Mouse (Mus musculus): ENCODE measurements at regions not wholly inside any gene's neighbourhood (a gene's known extent, or its start where the extent isn't known, plus 50 kb on each side); places are given as distances from the start of the nearest gene placed in this dataset.

DNA sequence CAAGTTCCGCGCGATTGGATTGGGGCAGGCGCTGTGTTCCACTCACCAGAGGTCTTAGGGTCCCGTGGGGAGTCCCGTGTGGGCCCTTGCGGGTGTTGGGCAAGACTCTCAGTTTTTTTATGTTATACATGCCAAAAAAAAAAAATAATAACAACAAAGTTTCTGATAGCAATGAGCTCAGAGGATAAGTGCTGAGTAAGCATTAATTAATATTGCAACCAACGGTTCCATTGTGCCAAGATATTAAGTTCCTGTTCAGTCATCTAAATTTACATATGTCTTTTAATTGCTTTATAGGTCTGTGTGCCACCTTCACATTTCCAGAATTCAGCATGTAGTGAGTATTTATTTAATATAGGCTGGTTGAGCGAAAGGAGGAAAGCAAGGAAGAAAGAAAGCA is 77.5 kb upstream of the Dmac1 start:
- Histone ChIP-seq H3K4me2 (no peak overlapping the region), H3K9ac (ENCODE audit: low read length) (no peak overlapping the region), H3K27me3 (ENCODE audit: control insufficient read depth, insufficient read depth, low read length) (no peaks in the 10 kb centered on the region), H3K9me3 (ENCODE audit: control insufficient read depth, low read length) (no peaks in the 10 kb centered on the region), H3K4me1 (ENCODE audit: control insufficient read depth, insufficient read depth, low read length) (no peaks in the 10 kb centered on the region), H3K27ac (ENCODE audit: low read depth, low read length) (no peak overlapping the region), H3K4me3 (ENCODE audit: low read depth, low read length) (no peak overlapping the region), H3K36me3 (ENCODE audit: control insufficient read depth, insufficient read depth, low read length) (no peaks in the 10 kb centered on the region)
- ATAC-seq (ENCODE audit: low FRiP score) (no peak), DNase-seq (ENCODE audit: low spot score, missing footprints) (no peak)
- 93% methylated on average over 5 of the region's 9 CpGs for WGBS

DNA sequence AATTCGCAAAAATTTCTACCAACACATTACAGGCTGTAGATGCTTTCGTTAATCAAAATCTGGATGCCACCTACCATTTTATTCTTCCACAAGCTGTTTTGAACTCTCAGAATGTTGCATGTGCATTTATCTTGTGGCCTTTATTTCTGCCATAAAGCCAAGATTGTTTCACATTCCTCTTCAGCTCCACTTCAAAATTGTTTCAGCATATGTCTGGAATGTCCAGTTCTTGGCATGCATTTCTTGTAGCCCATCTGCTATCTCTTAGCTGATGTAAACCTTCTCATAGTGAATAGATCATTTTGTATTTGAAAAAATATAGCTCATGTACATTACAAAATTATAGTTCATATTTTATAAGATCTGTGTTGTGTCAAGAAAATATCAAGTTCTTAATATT is 56.4 kb upstream of the Dmac1 start:
- H3K9me3 ChIP-seq (ENCODE audit: control insufficient read depth, low read length) = no peaks in the 10 kb centered on the region
- H3K4me2 ChIP-seq = no peak overlapping the region
- WGBS = 92% methylated on average over 2 of the region's 2 CpGs
- no peak overlapping the region for H3K27ac ChIP-seq (ENCODE audit: low read depth, low read length)
- DNase-seq (ENCODE audit: low spot score, missing footprints) (no peak), ATAC-seq (ENCODE audit: low FRiP score) (no peak)
- no peak overlapping the region for H3K9ac ChIP-seq (ENCODE audit: low read length)
- H3K4me1 ChIP-seq (ENCODE audit: control insufficient read depth, insufficient read depth, low read length) = no peaks in the 10 kb centered on the region
- H3K27me3 ChIP-seq (ENCODE audit: control insufficient read depth, insufficient read depth, low read length) = no peaks in the 10 kb centered on the region
- H3K4me3 ChIP-seq (ENCODE audit: low read depth, low read length) = no peak overlapping the region
- no peaks in the 10 kb centered on the region for H3K36me3 ChIP-seq (ENCODE audit: control insufficient read depth, insufficient read depth, low read length)

GRCm38 (mm10) chr4:75332791-75333190 is 54.7 kb upstream of the Dmac1 start:
- H3K4me3 ChIP-seq (ENCODE audit: low read depth, low read length) = no peak overlapping the region
- H3K27me3 ChIP-seq (ENCODE audit: control insufficient read depth, insufficient read depth, low read length) = no peaks in the 10 kb centered on the region
- no peak overlapping the region for H3K9ac ChIP-seq (ENCODE audit: low read length)
- H3K9me3 ChIP-seq (ENCODE audit: control insufficient read depth, low read length) = no peaks in the 10 kb centered on the region
- ATAC-seq (ENCODE audit: low FRiP score) = no peak
- 82% methylated on average over 5 of the region's 5 CpGs for WGBS
- H3K36me3 ChIP-seq (ENCODE audit: control insufficient read depth, insufficient read depth, low read length) = no peaks in the 10 kb centered on the region
- no peak for DNase-seq (ENCODE audit: low spot score, missing footprints)
- no peak overlapping the region for H3K27ac ChIP-seq (ENCODE audit: low read depth, low read length)
- H3K4me1 ChIP-seq (ENCODE audit: control insufficient read depth, insufficient read depth, low read length) = no peaks in the 10 kb centered on the region
- no peak overlapping the region for H3K4me2 ChIP-seq

DNA sequence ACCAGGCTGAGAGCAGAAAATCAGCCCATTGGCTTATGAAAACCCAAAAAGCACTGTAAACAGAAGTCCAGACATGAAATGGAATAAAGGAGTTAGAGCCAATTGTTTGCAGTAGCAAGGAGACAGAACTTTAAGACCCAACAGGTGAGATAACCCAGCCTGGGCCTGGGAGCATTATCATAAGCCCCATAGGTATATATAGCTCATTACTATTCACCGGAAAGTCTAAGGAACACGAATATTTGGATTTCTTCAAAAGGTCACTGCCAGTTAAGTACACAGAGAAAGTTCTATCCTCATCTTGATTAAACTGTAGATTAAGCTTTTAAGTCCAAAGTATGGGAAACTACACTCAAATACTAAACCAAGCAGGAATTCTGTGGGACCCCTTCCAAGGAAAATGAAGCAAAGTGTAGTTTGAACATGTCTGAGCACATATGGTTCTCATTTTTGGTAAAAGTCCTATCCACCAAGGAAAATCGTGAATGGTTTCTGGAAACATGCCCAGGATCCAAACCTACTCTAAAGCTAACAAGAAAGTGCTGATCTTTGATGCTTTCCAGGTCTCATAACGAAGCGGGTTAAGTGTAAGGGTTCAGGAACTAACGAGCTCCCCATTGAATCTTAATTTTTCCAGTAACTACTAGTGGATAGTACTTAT is 51.5 kb upstream of the Dmac1 start:
- DNase-seq (ENCODE audit: low spot score, missing footprints) = no peak
- no peaks in the 10 kb centered on the region for H3K36me3 ChIP-seq (ENCODE audit: control insufficient read depth, insufficient read depth, low read length)
- no peak overlapping the region for H3K9ac ChIP-seq (ENCODE audit: low read length)
- ATAC-seq (ENCODE audit: low FRiP score) = no peak
- H3K9me3 ChIP-seq (ENCODE audit: control insufficient read depth, low read length) = no peaks in the 10 kb centered on the region
- H3K4me1 ChIP-seq (ENCODE audit: control insufficient read depth, insufficient read depth, low read length) = no peaks in the 10 kb centered on the region
- H3K4me3 ChIP-seq (ENCODE audit: low read depth, low read length) = no peak overlapping the region
- H3K27me3 ChIP-seq (ENCODE audit: control insufficient read depth, insufficient read depth, low read length) = no peaks in the 10 kb centered on the region
- no peak overlapping the region for H3K27ac ChIP-seq (ENCODE audit: low read depth, low read length)
- H3K4me2 ChIP-seq = no peak overlapping the region
- 77% methylated on average over 6 of the region's 6 CpGs for WGBS

All from midbrain, embryonic 11.5 days (tissue).